ENCODE assay signal across 27 mouse cellular contexts in the genomic region with DNA sequence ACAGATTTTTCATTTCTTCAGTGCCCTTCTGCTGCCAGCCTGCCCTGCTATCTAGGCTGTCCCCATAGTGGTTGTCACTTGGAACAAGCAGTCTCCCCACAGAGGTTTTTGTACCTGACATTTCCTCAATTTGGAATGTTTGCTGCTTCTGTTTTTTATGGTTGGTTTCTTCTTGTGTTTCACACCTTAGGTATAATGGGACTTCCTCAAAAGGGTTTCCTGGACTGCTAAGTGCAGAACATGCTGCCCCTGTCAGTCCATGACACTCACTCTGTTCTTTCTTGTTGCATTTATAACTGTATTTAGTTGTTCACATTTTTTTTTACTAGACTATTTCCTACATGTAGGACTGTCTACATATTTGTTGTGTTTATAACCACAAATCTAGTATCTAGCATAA. TPM values are rescaled to one million over a fixed set of nuclear protein-coding genes. Genes with fewer than 3 reads are reported as not detected.
DNase-seq lines count a peak whose midpoint lies in the region; ATAC-seq lines count a peak whose summit lies in the region.
"Had no signal": no experiment of that assay in that cellular context is flagged by ENCODE, and none has a peak within 500 bp of the region (broad histone marks: within the 10 kb centered on the region; RNA-seq: fewer than 3 reads in every experiment).

No protein-coding gene starts in this region.

- no peaks in the 10 kb centered on the region for H3K27me3 ChIP-seq in splenic B cell, adult 2 months (ENCODE audit: control insufficient read depth, insufficient read depth, low read length, poor library complexity, severe bottlenecking)
- H3K27me3 ChIP-seq in forebrain, embryonic 14.5 days (replicated peaks; ENCODE audit: control insufficient read depth, insufficient read depth, low read length), result no peaks in the 10 kb centered on the region
- H3K27me3 ChIP-seq: embryonic facial prominence, embryonic 13.5 days; embryonic facial prominence, embryonic 15.5 days; forebrain, embryonic 12.5 days; forebrain, embryonic 15.5 days; Patski had no signal

- ATAC-seq in common myeloid progenitor, adult 5-6 weeks (replicated peaks; ENCODE audit: low read depth, poor library complexity, severe bottlenecking), result 0 out of 2 replicates have a peak, but pooled peaks have one; percentile 22
- ATAC-seq in forebrain, embryonic 14.5 days, result no peak
- ATAC-seq: activated CD4-positive, CD25-positive, alpha-beta regulatory T cell, adult 4 months; forebrain, embryonic 15.5 days; forebrain, postnatal 0 days; Patski had no signal

- DNase-seq in B cell, adult 2 months, result peak; percentile 6 to 10
- DNase-seq in splenic B cell, adult 2 months (ENCODE audit: low read depth, low spot score), result peak; percentile 21
- DNase-seq in ovary, postnatal 10 days (ENCODE audit: low spot score), result no peak
- DNase-seq in forebrain, embryonic 14.5 days (ENCODE audit: low spot score), result no peak
- DNase-seq: adrenal gland, adult 8-10 months; adrenal gland, postnatal 14 days; adrenal gland, postnatal 36 days; cerebellum, adult 11-12 months; cerebellum, adult 2 months; cerebellum, adult 9-10 months; cerebellum, postnatal 10 days; cerebellum, postnatal 25 days; embryo, embryonic 11 days; forebrain, postnatal 0 days had no signal

- H3K27ac ChIP-seq in forebrain, embryonic 14.5 days (ENCODE audit: low read depth, low read length), result no peak overlapping the region
- H3K27ac ChIP-seq: embryonic facial prominence, embryonic 13.5 days; embryonic facial prominence, embryonic 15.5 days; forebrain, embryonic 10.5 days; forebrain, embryonic 12.5 days; forebrain, embryonic 15.5 days had no signal

- no peak overlapping the region for H3K4me2 ChIP-seq in forebrain, embryonic 14.5 days (ENCODE audit: low read length)
- H3K4me2 ChIP-seq: embryonic facial prominence, embryonic 13.5 days; embryonic facial prominence, embryonic 15.5 days; forebrain, embryonic 12.5 days; forebrain, embryonic 15.5 days had no signal

- H3K9me3 ChIP-seq in forebrain, embryonic 14.5 days (replicated peaks; ENCODE audit: control insufficient read depth, low read length), result no peaks in the 10 kb centered on the region
- H3K9me3 ChIP-seq: embryonic facial prominence, embryonic 13.5 days; embryonic facial prominence, embryonic 15.5 days; forebrain, embryonic 10.5 days; forebrain, embryonic 15.5 days had no signal

- no peaks in the 10 kb centered on the region for H3K4me1 ChIP-seq in forebrain, embryonic 14.5 days (ENCODE audit: control insufficient read depth, insufficient read depth, low read length)
- H3K4me1 ChIP-seq: embryonic facial prominence, embryonic 13.5 days; embryonic facial prominence, embryonic 15.5 days; forebrain, embryonic 10.5 days; forebrain, embryonic 12.5 days; forebrain, embryonic 15.5 days had no signal

- no peak overlapping the region for H3K9ac ChIP-seq in forebrain, embryonic 14.5 days (ENCODE audit: low read length)
- H3K9ac ChIP-seq: embryonic facial prominence, embryonic 13.5 days; embryonic facial prominence, embryonic 15.5 days; forebrain, embryonic 12.5 days; forebrain, embryonic 15.5 days; forebrain, postnatal 0 days had no signal

- H3K4me3 ChIP-seq in forebrain, embryonic 14.5 days (ENCODE audit: low read depth, low read length), result no peak overlapping the region
- H3K4me3 ChIP-seq: embryonic facial prominence, embryonic 13.5 days; embryonic facial prominence, embryonic 15.5 days; erythroblast, embryonic 14.5 days; forebrain, embryonic 10.5 days; forebrain, embryonic 12.5 days; forebrain, embryonic 15.5 days had no signal

- no peaks in the 10 kb centered on the region for H3K36me3 ChIP-seq in splenic B cell, adult 2 months (ENCODE audit: control insufficient read depth, insufficient read depth, low read length, poor library complexity, severe bottlenecking)
- no peaks in the 10 kb centered on the region for H3K36me3 ChIP-seq in forebrain, embryonic 14.5 days (ENCODE audit: control insufficient read depth, insufficient read depth, low read length)
- H3K36me3 ChIP-seq: embryonic facial prominence, embryonic 13.5 days; embryonic facial prominence, embryonic 15.5 days; forebrain, embryonic 10.5 days; forebrain, embryonic 12.5 days; forebrain, embryonic 15.5 days had no signal

RNA-seq across cellular contexts. Expression of a gene that starts 5.4 kb away (rescaled TPM):
- not detected in 2 replicates for total RNA-seq in common myeloid progenitor, adult 5-6 weeks (2017)
- not detected in 2 replicates for polyA plus RNA-seq in forebrain, embryonic 14.5 days (2014; fragmentation: Nextera tagmentation; extraction: Ambion mirVana)
- total RNA-seq: adrenal gland, adult 18-20 months; adrenal gland, adult 8-10 months; adrenal gland, postnatal 14 days; adrenal gland, postnatal 36 days; ES-E14; forebrain, postnatal 0 days had no signal
- polyA plus RNA-seq: activated CD4-positive, CD25-positive, alpha-beta regulatory T cell, adult 4 months; C2C12; cerebellum, adult 2 months; embryonic facial prominence, embryonic 11.5 days; embryonic facial prominence, embryonic 15.5 days; erythroblast, embryonic 14.5 days; forebrain, embryonic 10.5 days; forebrain, embryonic 12.5 days; forebrain, embryonic 15.5 days; forebrain, postnatal 0 days; Patski had no signal

RNA-seq across cellular contexts. Expression of a gene that starts 19.1 kb away (rescaled TPM):
- total RNA-seq in common myeloid progenitor, adult 5-6 weeks (2017), result not detected in 2 replicates
- not detected in 2 replicates for polyA plus RNA-seq in forebrain, embryonic 14.5 days (2014; fragmentation: Nextera tagmentation; extraction: Ambion mirVana)
- total RNA-seq: adrenal gland, adult 18-20 months; adrenal gland, adult 8-10 months; adrenal gland, postnatal 14 days; adrenal gland, postnatal 36 days; ES-E14; forebrain, postnatal 0 days had no signal
- polyA plus RNA-seq: activated CD4-positive, CD25-positive, alpha-beta regulatory T cell, adult 4 months; C2C12; cerebellum, adult 2 months; embryonic facial prominence, embryonic 11.5 days; embryonic facial prominence, embryonic 13.5 days; embryonic facial prominence, embryonic 15.5 days; erythroblast, embryonic 14.5 days; forebrain, embryonic 10.5 days; forebrain, embryonic 12.5 days; forebrain, embryonic 15.5 days; forebrain, postnatal 0 days; Patski had no signal

RNA-seq across cellular contexts. Expression of a gene that starts 33.6 kb away (rescaled TPM):
- not detected in 2 replicates for total RNA-seq in common myeloid progenitor, adult 5-6 weeks (2017)
- not detected in 2 replicates for polyA plus RNA-seq in forebrain, embryonic 14.5 days (2014; fragmentation: Nextera tagmentation; extraction: Ambion mirVana)
- total RNA-seq: adrenal gland, adult 18-20 months; adrenal gland, adult 8-10 months; adrenal gland, postnatal 14 days; adrenal gland, postnatal 36 days; ES-E14; forebrain, postnatal 0 days had no signal
- polyA plus RNA-seq: C2C12; cerebellum, adult 2 months; embryonic facial prominence, embryonic 11.5 days; embryonic facial prominence, embryonic 13.5 days; embryonic facial prominence, embryonic 15.5 days; erythroblast, embryonic 14.5 days; forebrain, embryonic 10.5 days; forebrain, embryonic 12.5 days; forebrain, embryonic 15.5 days; forebrain, postnatal 0 days; Patski had no signal

RNA-seq across cellular contexts. Expression of a gene that starts 47.8 kb away (rescaled TPM):
- total RNA-seq in common myeloid progenitor, adult 5-6 weeks (2017), result not detected in 2 replicates
- not detected in 2 replicates for polyA plus RNA-seq in forebrain, embryonic 14.5 days (2014; fragmentation: Nextera tagmentation; extraction: Ambion mirVana)
- total RNA-seq: adrenal gland, adult 18-20 months; adrenal gland, adult 8-10 months; adrenal gland, postnatal 14 days; adrenal gland, postnatal 36 days; ES-E14; forebrain, postnatal 0 days had no signal
- polyA plus RNA-seq: activated CD4-positive, CD25-positive, alpha-beta regulatory T cell, adult 4 months; C2C12; cerebellum, adult 2 months; embryonic facial prominence, embryonic 11.5 days; embryonic facial prominence, embryonic 13.5 days; erythroblast, embryonic 14.5 days; forebrain, embryonic 10.5 days; forebrain, embryonic 12.5 days; forebrain, embryonic 15.5 days; forebrain, postnatal 0 days; Patski had no signal

Comparison
In these comparisons a context has a peak if more than half of its experiments do, and no peak if none do; other contexts are left out.
1. DNase-seq: peak in B cell, adult 2 months (2 of 2) and splenic B cell, adult 2 months (single experiment); none in ovary, postnatal 10 days (single experiment) and forebrain, embryonic 14.5 days (single experiment).